Mouse (Mus musculus): ENCODE measurements at regions not wholly inside any gene's neighbourhood (a gene's known extent, or its start where the extent isn't known, plus 50 kb on each side); places are given as distances from the start of the nearest gene placed in this dataset.

DNA sequence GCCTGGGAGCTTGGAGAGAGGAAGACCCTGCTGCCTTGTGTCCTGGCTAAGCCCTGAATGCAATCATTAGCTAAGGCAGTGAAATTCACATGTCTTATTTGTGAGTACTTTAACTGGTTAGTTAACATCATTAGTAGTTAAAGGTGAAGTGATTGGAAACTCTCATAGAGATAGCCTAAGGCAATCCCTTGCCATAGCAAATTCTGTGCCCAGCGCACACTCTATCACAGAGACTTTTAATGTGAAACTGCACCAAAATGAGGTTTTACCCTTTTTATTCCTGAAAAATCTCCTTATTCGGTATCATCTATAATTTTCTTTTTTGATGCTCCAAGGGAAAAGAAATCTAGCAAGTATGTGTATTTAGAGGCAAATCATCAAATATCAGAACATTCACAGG lies 451.6 kb downstream of the Gm21750 start:
- Histone ChIP-seq H3K36me3 (replicated peaks; ENCODE audit: control insufficient read depth, insufficient read depth, low read depth) (no peaks in the 10 kb centered on the region), H3K4me3 (ENCODE audit: insufficient read depth in 1 of 2, low read depth in 2 of 2, low read length in 2 of 2) (no peak overlapping the region), H3K27me3 (ENCODE audit: control insufficient read depth, insufficient read depth, low read length) (no peaks in the 10 kb centered on the region), H3K4me1 (replicated peaks; ENCODE audit: control insufficient read depth in 2 of 2, insufficient read depth in 2 of 2, low read length in 1 of 2) (no peaks in the 10 kb centered on the region), H3K9ac (replicated peaks) (no peak overlapping the region), H3K4me2 (ENCODE audit: low read depth) (no peak overlapping the region), H3K27ac (no peak overlapping the region), H3K9me3 (ENCODE audit: control insufficient read depth, low read length) (no peaks in the 10 kb centered on the region)
- DNase-seq (ENCODE audit: low read depth in 3 of 3, low spot score in 3 of 3) (no peak), ATAC-seq (ENCODE audit: insufficient read depth) (no peak)
- TF ChIP-seq EP300 (IDR thresholded peaks at IDR 0.05; ENCODE audit: low read depth) (no peak), CTCF (IDR thresholded peaks at IDR 0.05; ENCODE audit: low read depth) (no peak)
- 74% methylated on average over 2 of the region's 2 CpGs for WGBS (ENCODE audit: insufficient replicate concordance)

DNA sequence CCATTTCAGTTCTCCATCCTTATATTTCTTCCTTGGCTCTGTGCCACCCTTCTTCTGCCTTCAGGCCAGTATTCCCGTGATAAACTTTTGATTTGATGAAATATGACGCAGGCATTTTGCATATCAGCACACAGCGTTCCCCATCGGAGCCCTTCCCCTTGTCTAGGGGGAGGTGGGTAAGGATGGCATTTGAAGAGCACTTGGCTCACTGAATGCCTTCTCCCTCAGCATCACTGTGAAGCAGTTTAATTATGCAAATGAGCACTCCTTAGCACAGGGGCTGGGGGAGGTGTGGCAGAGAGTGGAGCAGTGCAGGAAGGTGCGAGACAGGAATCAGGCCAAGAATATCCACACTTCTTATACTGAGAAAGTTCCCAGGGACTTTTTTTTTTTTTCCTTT lies 452.1 kb downstream of the Gm21750 start:
- Histone ChIP-seq H3K9me3 (ENCODE audit: control insufficient read depth, low read length) (no peaks in the 10 kb centered on the region), H3K27ac (no peak overlapping the region), H3K36me3 (replicated peaks; ENCODE audit: control insufficient read depth, insufficient read depth, low read depth) (no peaks in the 10 kb centered on the region), H3K27me3 (ENCODE audit: control insufficient read depth, insufficient read depth, low read length) (no peaks in the 10 kb centered on the region), H3K4me1 (replicated peaks; ENCODE audit: control insufficient read depth in 2 of 2, insufficient read depth in 2 of 2, low read length in 1 of 2) (no peaks in the 10 kb centered on the region), H3K4me2 (ENCODE audit: low read depth) (no peak overlapping the region), H3K9ac (replicated peaks) (no peak overlapping the region), H3K4me3 (ENCODE audit: insufficient read depth in 1 of 2, low read depth in 2 of 2, low read length in 2 of 2) (no peak overlapping the region)
- TF ChIP-seq CTCF (IDR thresholded peaks at IDR 0.05; ENCODE audit: low read depth), result no peak
- TF ChIP-seq EP300 (IDR thresholded peaks at IDR 0.05; ENCODE audit: low read depth), result no peak
- 54% methylated on average over 5 of the region's 5 CpGs for WGBS (ENCODE audit: insufficient replicate concordance)
- ATAC-seq (ENCODE audit: insufficient read depth), result no peak
- DNase-seq (ENCODE audit: low read depth in 3 of 3, low spot score in 3 of 3), result no peak

DNA sequence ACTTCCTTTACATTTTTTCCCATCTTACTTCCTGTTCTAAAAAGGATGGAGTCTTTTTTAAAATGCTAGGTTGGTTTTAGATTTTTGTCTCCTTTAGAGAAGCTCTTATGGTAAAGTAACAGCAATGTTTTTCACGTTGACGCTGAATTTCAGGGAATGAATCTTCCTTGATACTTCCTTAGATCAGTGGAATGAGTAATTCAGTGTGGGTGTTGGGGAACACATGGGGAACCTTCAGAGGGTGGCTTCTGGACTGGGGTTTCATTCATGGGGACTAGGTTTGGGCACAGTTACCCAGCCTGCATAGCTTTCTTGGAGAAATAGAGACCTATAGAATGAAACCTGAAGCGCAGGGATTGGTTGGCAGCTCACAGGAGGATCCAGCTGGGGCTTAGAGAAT lies 452.5 kb downstream of the Gm21750 start:
- no peak overlapping the region for H3K27ac ChIP-seq
- no peak overlapping the region for H3K4me3 ChIP-seq (ENCODE audit: insufficient read depth in 1 of 2, low read depth in 2 of 2, low read length in 2 of 2)
- H3K4me1 ChIP-seq (replicated peaks; ENCODE audit: control insufficient read depth in 2 of 2, insufficient read depth in 2 of 2, low read length in 1 of 2), result no peaks in the 10 kb centered on the region
- no peak for ATAC-seq (ENCODE audit: insufficient read depth)
- DNase-seq (ENCODE audit: low read depth in 3 of 3, low spot score in 3 of 3), result no peak
- WGBS (ENCODE audit: insufficient replicate concordance), result 46% methylated on average over 3 of the region's 3 CpGs
- H3K4me2 ChIP-seq (ENCODE audit: low read depth), result no peak overlapping the region
- H3K36me3 ChIP-seq (replicated peaks; ENCODE audit: control insufficient read depth, insufficient read depth, low read depth), result no peaks in the 10 kb centered on the region
- H3K9me3 ChIP-seq (ENCODE audit: control insufficient read depth, low read length), result no peaks in the 10 kb centered on the region
- TF ChIP-seq CTCF (IDR thresholded peaks at IDR 0.05; ENCODE audit: low read depth) (no peak), EP300 (IDR thresholded peaks at IDR 0.05; ENCODE audit: low read depth) (no peak)
- no peaks in the 10 kb centered on the region for H3K27me3 ChIP-seq (ENCODE audit: control insufficient read depth, insufficient read depth, low read length)
- H3K9ac ChIP-seq (replicated peaks), result no peak overlapping the region

DNA sequence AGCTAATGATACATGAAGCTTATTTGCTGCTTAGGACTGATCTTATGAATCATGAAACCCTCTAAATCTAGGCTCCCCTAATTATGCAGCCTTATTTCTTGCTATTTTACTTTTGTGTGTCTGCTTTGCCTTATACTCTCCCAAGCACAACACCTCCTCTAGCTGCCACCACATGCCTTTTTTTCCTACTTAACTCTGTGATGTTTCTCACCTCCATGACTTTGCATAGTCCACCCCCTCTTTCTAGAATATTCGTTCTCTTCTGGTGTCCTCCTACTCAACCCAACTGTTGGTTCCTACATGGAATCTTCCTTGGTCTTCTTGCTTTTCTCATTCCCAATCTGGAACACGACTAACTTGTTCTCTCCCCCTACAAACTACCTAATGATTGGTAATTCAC lies 456.7 kb downstream of the Gm21750 start:
- no peak overlapping the region for H3K9ac ChIP-seq (replicated peaks)
- TF ChIP-seq EP300 (IDR thresholded peaks at IDR 0.05; ENCODE audit: low read depth), result no peak
- no peak for TF ChIP-seq CTCF (IDR thresholded peaks at IDR 0.05; ENCODE audit: low read depth)

DNA sequence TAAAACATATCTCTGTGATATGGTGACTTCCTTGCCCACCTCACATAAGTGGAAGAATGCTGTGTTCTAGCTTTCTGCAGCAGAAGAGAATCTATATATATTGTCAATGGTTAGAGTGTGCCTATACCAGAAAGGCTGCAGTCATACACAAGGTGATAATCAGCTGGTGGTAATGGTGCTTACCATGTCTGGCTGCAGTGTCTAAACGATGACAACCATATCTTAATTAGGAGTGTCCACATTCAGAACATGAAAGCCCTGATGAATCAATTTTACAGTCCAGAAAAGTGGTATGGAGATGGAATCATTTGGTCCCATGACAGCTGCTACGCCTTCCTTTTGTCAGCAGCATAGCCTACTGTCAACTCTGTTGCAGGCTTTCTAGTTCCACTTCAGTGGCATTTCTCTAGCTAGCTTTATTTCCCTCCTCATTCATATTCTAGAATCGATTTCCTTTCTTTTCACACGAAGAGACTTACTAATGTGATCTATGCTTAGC lies 484.2 kb downstream of the Gm21750 start:
- H3K27me3 ChIP-seq (ENCODE audit: control insufficient read depth, insufficient read depth, low read length), result no peaks in the 10 kb centered on the region
- no peak for TF ChIP-seq EP300 (IDR thresholded peaks at IDR 0.05; ENCODE audit: low read depth)
- TF ChIP-seq CTCF (IDR thresholded peaks at IDR 0.05; ENCODE audit: low read depth), result no peak
- H3K4me2 ChIP-seq (ENCODE audit: low read depth), result no peak overlapping the region
- H3K9me3 ChIP-seq (ENCODE audit: control insufficient read depth, low read length), result no peaks in the 10 kb centered on the region
- no peaks in the 10 kb centered on the region for H3K4me1 ChIP-seq (replicated peaks; ENCODE audit: control insufficient read depth in 2 of 2, insufficient read depth in 2 of 2, low read length in 1 of 2)
- no peak overlapping the region for H3K27ac ChIP-seq
- H3K4me3 ChIP-seq (ENCODE audit: insufficient read depth in 1 of 2, low read depth in 2 of 2, low read length in 2 of 2), result no peak overlapping the region
- no peak for ATAC-seq (ENCODE audit: insufficient read depth)
- no peak for DNase-seq (ENCODE audit: low read depth in 3 of 3, low spot score in 3 of 3)
- no peaks in the 10 kb centered on the region for H3K36me3 ChIP-seq (replicated peaks; ENCODE audit: control insufficient read depth, insufficient read depth, low read depth)
- H3K9ac ChIP-seq (replicated peaks), result no peak overlapping the region
- 50% methylated on average over 4 of the region's 4 CpGs for WGBS (ENCODE audit: insufficient replicate concordance)

More for the DNA sequence above, 456.7 kb downstream of the Gm21750 start:
- Histone ChIP-seq H3K27ac (no peak overlapping the region), H3K9me3 (ENCODE audit: control insufficient read depth, low read length) (no peaks in the 10 kb centered on the region), H3K4me2 (ENCODE audit: low read depth) (no peak overlapping the region), H3K4me3 (ENCODE audit: insufficient read depth in 1 of 2, low read depth in 2 of 2, low read length in 2 of 2) (no peak overlapping the region), H3K27me3 (ENCODE audit: control insufficient read depth, insufficient read depth, low read length) (no peaks in the 10 kb centered on the region), H3K36me3 (replicated peaks; ENCODE audit: control insufficient read depth, insufficient read depth, low read depth) (no peaks in the 10 kb centered on the region), H3K4me1 (replicated peaks; ENCODE audit: control insufficient read depth in 2 of 2, insufficient read depth in 2 of 2, low read length in 1 of 2) (no peaks in the 10 kb centered on the region)
- ATAC-seq (ENCODE audit: insufficient read depth) (no peak), DNase-seq (ENCODE audit: low read depth in 3 of 3, low spot score in 3 of 3) (no peak)
- 34% methylated on average over 2 of the region's 2 CpGs for WGBS (ENCODE audit: insufficient replicate concordance)
